Mouse (Mus musculus): Measurements from ENCODE around the gene Traf3ip2. TPM values are rescaled to one million over a fixed set of nuclear protein-coding genes. Genes with fewer than 3 reads are reported as not detected.

Gene Traf3ip2
- polyA plus RNA-seq, 1 experiment from 2014 or later = 9.5 TPM

- Histone ChIP-seq H3K4me3 (no peak overlapping the region), H3K27ac (replicated peaks) (no peak overlapping the region), H3K36me3 (peaks cover 18% of the 10 kb centered on the region; the same call in 1 of the 2 replicates), H3K27me3 (ENCODE audit: low read depth, poor library complexity, severe bottlenecking) (no peaks in the 10 kb centered on the region; the same call in 1 of the 2 replicates), H3K9me3 (replicated peaks) (no peaks in the 10 kb centered on the region), H3K4me1 (peaks cover 34% of the 10 kb centered on the region)
- DNase-seq (ENCODE audit: low spot score) = no peak
- WGBS = 83% methylated on average over 11 of the region's 11 CpGs
Measured at GRCm38 (mm10) chr10:39625626-39626260, 13.0 kb downstream of the Traf3ip2 start.

- Histone ChIP-seq H3K4me1 (peaks cover 40% of the 10 kb centered on the region), H3K27me3 (ENCODE audit: low read depth, poor library complexity, severe bottlenecking) (no peaks in the 10 kb centered on the region; the same call in 1 of the 2 replicates), H3K9me3 (replicated peaks) (no peaks in the 10 kb centered on the region), H3K27ac (replicated peaks) (no peak overlapping the region), H3K4me3 (no peak overlapping the region), H3K36me3 (peaks cover 15% of the 10 kb centered on the region; the same call in 1 of the 2 replicates)
- no peak for DNase-seq (ENCODE audit: low spot score)
- WGBS = 89% methylated on average over 12 of the region's 12 CpGs
Measured at GRCm38 (mm10) chr10:39626376-39626775, 13.6 kb downstream of the Traf3ip2 start.

GRCm38 (mm10) chr10:39628799-39629517, 16.2 kb downstream of the Traf3ip2 start:
- no peak overlapping the region for H3K27ac ChIP-seq (replicated peaks)
- WGBS = 33% methylated on average over 10 of the region's 10 CpGs
- no peak for DNase-seq (ENCODE audit: low spot score)

DNA sequence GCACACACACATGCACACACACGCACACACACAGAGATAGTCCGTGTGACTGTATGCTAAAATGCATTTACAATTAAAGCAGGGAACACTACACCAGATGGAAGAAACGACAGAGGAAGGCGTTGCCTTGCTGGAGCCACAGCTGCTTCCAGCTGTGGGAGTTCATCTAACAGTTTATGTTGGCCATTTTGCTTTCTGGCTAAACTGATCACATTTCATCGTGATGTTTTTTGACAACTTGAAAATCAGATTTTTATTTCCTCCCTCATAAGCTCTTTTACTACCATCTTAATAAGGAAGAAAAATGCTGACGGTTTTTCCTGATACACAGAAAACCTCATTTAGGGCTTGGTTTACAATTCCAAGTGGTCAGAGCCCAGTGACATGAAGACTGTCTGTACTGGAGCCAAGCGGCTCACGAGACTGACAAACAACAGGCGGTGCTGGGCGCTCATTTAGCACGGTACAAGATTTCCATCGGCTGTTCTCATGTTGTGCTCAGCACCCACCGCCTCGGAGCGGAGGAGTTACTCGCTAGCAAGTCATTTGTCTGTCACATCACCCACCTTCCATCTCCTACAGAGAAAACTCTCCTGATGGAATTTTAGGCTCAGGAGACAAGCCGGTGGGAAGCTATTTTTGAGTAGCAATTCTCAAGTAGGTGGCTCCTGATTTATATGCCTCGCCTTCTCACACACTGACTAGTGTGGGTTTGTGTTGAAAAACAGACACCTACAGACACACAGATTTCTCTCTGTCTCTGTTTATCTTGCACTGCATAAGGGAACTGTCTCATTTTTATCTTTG, 17.2 kb downstream of the Traf3ip2 start:
- DNase-seq (ENCODE audit: low spot score) = no peak
- peaks cover 11% of the 10 kb centered on the region; the same call in 1 of the 2 replicates for H3K36me3 ChIP-seq
- H3K4me1 ChIP-seq = peaks cover 52% of the 10 kb centered on the region
- H3K9me3 ChIP-seq (replicated peaks) = no peaks in the 10 kb centered on the region
- 80% methylated on average over 18 of the region's 18 CpGs for WGBS
- no peak overlapping the region for H3K4me3 ChIP-seq
- no peaks in the 10 kb centered on the region; the same call in 1 of the 2 replicates for H3K27me3 ChIP-seq (ENCODE audit: low read depth, poor library complexity, severe bottlenecking)
- H3K27ac ChIP-seq (replicated peaks) = no peak overlapping the region

More at GRCm38 (mm10) chr10:39628799-39629517, 16.2 kb downstream of the Traf3ip2 start:
- no peaks in the 10 kb centered on the region for H3K9me3 ChIP-seq (replicated peaks)
- H3K4me3 ChIP-seq = no peak overlapping the region
- peaks cover 61% of the 10 kb centered on the region for H3K4me1 ChIP-seq
- no peaks in the 10 kb centered on the region; the same call in 1 of the 2 replicates for H3K27me3 ChIP-seq (ENCODE audit: low read depth, poor library complexity, severe bottlenecking)
- H3K36me3 ChIP-seq = 0 out of 2 replicates have a peak, but pooled peaks cover 4% of the 10 kb centered on the region

- H3K9me3 ChIP-seq (replicated peaks) = no peaks in the 10 kb centered on the region
- no peak for DNase-seq (ENCODE audit: low spot score)
- H3K27me3 ChIP-seq (ENCODE audit: low read depth, poor library complexity, severe bottlenecking) = no peaks in the 10 kb centered on the region; the same call in 1 of the 2 replicates
- peaks cover 46% of the 10 kb centered on the region for H3K4me1 ChIP-seq
- peaks cover 19% of the 10 kb centered on the region for H3K36me3 ChIP-seq
- H3K4me3 ChIP-seq = no peak overlapping the region
- H3K27ac ChIP-seq (replicated peaks) = 0 out of 2 replicates have a peak overlapping the region, but pooled peaks have one; percentile 33
- WGBS = 52% methylated on average over 6 of the region's 6 CpGs
Measured at GRCm38 (mm10) chr10:39630811-39631210, 18.1 kb downstream of the Traf3ip2 start.

DNA sequence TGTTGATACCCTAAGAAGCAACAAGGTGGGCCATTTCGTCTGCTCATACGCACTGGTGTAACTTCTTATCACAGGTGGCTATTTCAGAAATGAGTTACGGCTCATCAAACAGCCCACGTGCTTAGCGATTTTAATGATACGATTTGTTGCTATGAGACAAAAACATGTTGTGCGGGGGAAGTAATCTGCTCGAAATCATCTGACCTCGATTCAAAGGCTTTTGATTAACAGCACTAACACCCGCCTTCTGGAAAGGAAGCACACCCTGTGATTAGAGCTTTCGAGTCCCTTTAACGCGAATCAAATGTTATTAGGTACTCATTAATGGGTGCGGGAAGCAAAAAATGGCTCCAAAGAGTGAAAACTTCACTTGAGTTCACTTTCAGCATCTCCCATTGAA, 18.9 kb downstream of the Traf3ip2 start:
- WGBS = 89% methylated on average over 14 of the region's 14 CpGs
- no peak overlapping the region for H3K27ac ChIP-seq (replicated peaks)

DNA sequence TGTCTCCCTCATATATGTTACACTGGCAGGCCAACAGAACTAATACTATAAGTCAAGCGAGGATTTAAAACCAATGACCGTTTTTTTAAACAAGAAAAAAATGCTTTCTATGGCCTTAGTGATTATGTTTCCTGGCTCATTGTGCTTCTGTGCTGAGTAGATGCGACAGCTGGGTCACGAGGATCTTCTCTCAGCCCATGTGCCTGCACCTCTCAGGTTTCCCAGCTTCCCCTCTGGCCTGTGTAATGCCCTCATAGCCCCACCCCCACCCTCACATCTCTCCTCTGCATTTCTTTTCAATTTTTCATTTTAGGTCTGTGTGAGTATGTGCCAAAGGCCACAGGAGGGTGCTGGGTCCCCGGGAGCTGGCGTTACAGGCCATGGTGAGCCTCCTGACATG, 20.6 kb downstream of the Traf3ip2 start:
- no peaks in the 10 kb centered on the region for H3K27me3 ChIP-seq (ENCODE audit: low read depth, poor library complexity, severe bottlenecking)
- no peak overlapping the region for H3K27ac ChIP-seq (replicated peaks)
- no peak for DNase-seq (ENCODE audit: low spot score)
- H3K4me1 ChIP-seq = peaks cover 55% of the 10 kb centered on the region
- H3K9me3 ChIP-seq (replicated peaks) = no peaks in the 10 kb centered on the region
- H3K36me3 ChIP-seq = peaks cover 21% of the 10 kb centered on the region
- WGBS = 80% methylated on average over 6 of the region's 6 CpGs
- no peak overlapping the region for H3K4me3 ChIP-seq

More for the DNA sequence above, 18.9 kb downstream of the Traf3ip2 start:
- Histone ChIP-seq H3K4me1 (peaks cover 46% of the 10 kb centered on the region), H3K27me3 (ENCODE audit: low read depth, poor library complexity, severe bottlenecking) (no peaks in the 10 kb centered on the region), H3K9me3 (replicated peaks) (no peaks in the 10 kb centered on the region), H3K36me3 (peaks cover 16% of the 10 kb centered on the region), H3K4me3 (no peak overlapping the region)
- DNase-seq (ENCODE audit: low spot score) = no peak

DNA sequence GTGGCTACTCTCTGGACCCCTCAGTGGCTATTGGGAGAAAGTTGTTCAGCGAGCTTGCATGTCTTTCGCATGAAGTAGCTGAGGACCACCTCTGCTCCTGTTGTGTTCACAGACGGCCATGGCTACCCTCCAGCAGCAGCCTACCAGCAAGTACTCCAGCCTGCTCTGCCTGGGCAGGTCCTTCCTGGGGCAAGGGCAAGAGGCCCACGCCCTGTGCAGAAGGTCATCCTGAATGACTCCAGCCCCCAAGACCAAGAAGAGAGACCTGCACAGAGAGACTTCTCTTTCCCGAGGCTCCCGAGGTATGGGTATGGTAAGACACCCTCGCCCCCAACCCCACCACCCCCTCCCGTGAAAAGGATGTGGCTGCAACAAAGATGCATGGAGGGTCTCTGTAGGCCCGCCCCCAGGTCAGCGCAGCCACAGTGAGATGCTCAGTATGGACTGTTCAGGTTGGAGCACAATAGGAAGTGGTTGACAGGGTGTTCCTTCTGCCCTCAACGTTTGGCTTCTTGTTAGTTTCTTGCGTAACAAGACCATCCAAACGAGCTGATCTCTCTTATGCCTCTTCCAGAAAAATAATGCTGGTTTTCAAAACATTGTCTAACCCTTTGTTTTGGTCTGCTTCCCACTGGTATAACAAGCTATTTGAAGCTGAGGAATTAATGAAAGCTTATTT, 21.8 kb downstream of the Traf3ip2 start:
- 93% methylated on average over 13 of the region's 13 CpGs for WGBS
- Histone ChIP-seq H3K27me3 (ENCODE audit: low read depth, poor library complexity, severe bottlenecking) (no peaks in the 10 kb centered on the region), H3K4me1 (peaks cover 57% of the 10 kb centered on the region), H3K36me3 (peaks cover 21% of the 10 kb centered on the region), H3K27ac (replicated peaks) (no peak overlapping the region), H3K4me3 (no peak overlapping the region), H3K9me3 (replicated peaks) (no peaks in the 10 kb centered on the region)
- no peak for DNase-seq (ENCODE audit: low spot score)

GRCm38 (mm10) chr10:39638862-39639261, 26.1 kb downstream of the Traf3ip2 start:
- Histone ChIP-seq H3K4me3 (no peak overlapping the region), H3K27me3 (ENCODE audit: low read depth, poor library complexity, severe bottlenecking) (no peaks in the 10 kb centered on the region), H3K36me3 (peaks cover 21% of the 10 kb centered on the region), H3K4me1 (peaks cover 41% of the 10 kb centered on the region), H3K9me3 (replicated peaks) (no peaks in the 10 kb centered on the region), H3K27ac (replicated peaks) (no peak overlapping the region)
- WGBS = 50% methylated on average over 3 of the region's 3 CpGs
- DNase-seq (ENCODE audit: low spot score) = no peak

DNA sequence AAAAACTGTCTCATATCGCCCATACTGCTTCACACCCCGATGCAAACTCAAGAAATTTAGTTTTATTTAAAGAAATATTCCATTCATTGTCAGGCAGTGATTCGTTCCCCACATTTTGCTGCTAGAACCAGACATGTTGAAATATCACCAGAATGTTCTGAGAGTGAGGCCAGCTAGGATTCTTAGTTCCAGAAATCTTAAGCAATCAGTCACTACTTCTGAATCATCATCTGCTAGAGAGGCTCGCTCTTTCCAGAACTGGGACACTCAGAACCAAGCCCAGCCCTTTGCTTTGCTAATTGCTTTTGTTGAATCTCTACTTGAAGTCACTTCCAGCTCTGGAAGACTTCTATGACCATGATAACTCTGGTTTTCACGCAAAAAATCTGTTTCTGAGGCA, 27.0 kb downstream of the Traf3ip2 start:
- H3K27me3 ChIP-seq (ENCODE audit: low read depth, poor library complexity, severe bottlenecking) = no peaks in the 10 kb centered on the region
- no peaks in the 10 kb centered on the region for H3K9me3 ChIP-seq (replicated peaks)
- WGBS = 85% methylated on average over 5 of the region's 5 CpGs
- no peak overlapping the region for H3K27ac ChIP-seq (replicated peaks)
- no peak for DNase-seq (ENCODE audit: low spot score)
- peaks cover 41% of the 10 kb centered on the region for H3K4me1 ChIP-seq
- no peak overlapping the region for H3K4me3 ChIP-seq
- H3K36me3 ChIP-seq = peaks cover 16% of the 10 kb centered on the region

- Histone ChIP-seq H3K27ac (replicated peaks) (peak overlapping the region; percentile 7), H3K36me3 (peaks cover 7% of the 10 kb centered on the region), H3K4me1 (peaks cover 41% of the 10 kb centered on the region), H3K4me3 (no peak overlapping the region), H3K27me3 (ENCODE audit: low read depth, poor library complexity, severe bottlenecking) (no peaks in the 10 kb centered on the region), H3K9me3 (replicated peaks) (no peaks in the 10 kb centered on the region)
- whole genome bisulfite sequencing = 15% methylated on average over 4 of the region's 4 CpGs
- peak; percentile 52 for DNase-seq (ENCODE audit: low spot score)
Measured at GRCm38 (mm10) chr10:39640817-39641226, 28.1 kb downstream of the Traf3ip2 start.

All from midbrain, embryonic 10.5 days (tissue).